ENCODE assay signal across 11 mouse cellular contexts in genomic region chr9:56860486-56861269, GRCm38 (mm10). TPM values are rescaled to one million over a fixed set of nuclear protein-coding genes. Genes with fewer than 3 reads are reported as not detected.
A peak's percentile ranks its signal among the peaks of the same experiment; 100 is the strongest.
DNase-seq lines count a peak whose midpoint lies in the region; ATAC-seq and TF ChIP-seq lines count a peak whose summit lies in the region.
"Had no signal": no experiment of that assay in that cellular context is flagged by ENCODE, and none has a peak within 500 bp of the region (broad histone marks: within the 10 kb centered on the region; RNA-seq: fewer than 3 reads in every experiment).

No protein-coding gene starts in this region.

- DNase-seq in gastrocnemius, adult 2 months: peak; percentile 46
- no peak for DNase-seq in gastrocnemius, adult 18-20 months (ENCODE audit: low spot score)
- no peak for DNase-seq in heart, postnatal 0 days (ENCODE audit: low spot score)
- no peak for DNase-seq in c-Kit-positive CD71-positive TER-119-positive erythroid progenitor cells, embryonic 14.5 days (ENCODE audit: low spot score)
- DNase-seq in forebrain, embryonic 11.5 days (ENCODE audit: low spot score): no peak
- DNase-seq in cerebellum, adult 2 months: no peak

- WGBS in heart, postnatal 0 days: 40% methylated on average over 15 of the region's 15 CpGs
- 55% methylated on average over 15 of the region's 15 CpGs for WGBS in kidney, embryonic 15.5 days
- 79% methylated on average over 15 of the region's 15 CpGs for WGBS in forebrain, embryonic 11.5 days
- 26% methylated on average over 15 of the region's 15 CpGs for WGBS in cerebellum, adult 2 months

- no peak for TF ChIP-seq EP300 in heart, postnatal 0 days (IDR thresholded peaks at IDR 0.05; ENCODE audit: low read depth)

- no peaks in the 10 kb centered on the region for H3K36me3 ChIP-seq in heart, postnatal 0 days (replicated peaks; ENCODE audit: control insufficient read depth, insufficient read depth, low read length)
- H3K36me3 ChIP-seq in kidney, embryonic 15.5 days: no peaks in the 10 kb centered on the region
- H3K36me3 ChIP-seq in myocyte (ENCODE audit: control insufficient read depth, insufficient read depth): no peaks in the 10 kb centered on the region
- no peaks in the 10 kb centered on the region for H3K36me3 ChIP-seq in forebrain, embryonic 11.5 days (ENCODE audit: control insufficient read depth, insufficient read depth, low read length)
- H3K36me3 ChIP-seq: liver, embryonic 15.5 days had no signal

- peaks cover 22% of the 10 kb centered on the region for H3K4me1 ChIP-seq in heart, postnatal 0 days (ENCODE audit: control insufficient read depth, insufficient read depth)
- H3K4me1 ChIP-seq in kidney, embryonic 15.5 days: peaks cover 42% of the 10 kb centered on the region
- H3K4me1 ChIP-seq in forebrain, embryonic 11.5 days (replicated peaks; ENCODE audit: control insufficient read depth, insufficient read depth, low read length): no peaks in the 10 kb centered on the region
- H3K4me1 ChIP-seq in cerebellum, adult 2 months (ENCODE audit: control insufficient read depth, insufficient read depth, low read length): no peaks in the 10 kb centered on the region
- H3K4me1 ChIP-seq: liver, embryonic 15.5 days had no signal

- H3K9me3 ChIP-seq in heart, postnatal 0 days (replicated peaks; ENCODE audit: control insufficient read depth, low read length): no peaks in the 10 kb centered on the region
- no peaks in the 10 kb centered on the region for H3K9me3 ChIP-seq in kidney, embryonic 15.5 days (replicated peaks)
- no peaks in the 10 kb centered on the region for H3K9me3 ChIP-seq in forebrain, embryonic 11.5 days (ENCODE audit: control insufficient read depth, low read length)
- H3K9me3 ChIP-seq: liver, embryonic 15.5 days had no signal

- H3K4me3 ChIP-seq in gastrocnemius, adult 2 months: peak overlapping the region; percentile 22
- H3K4me3 ChIP-seq in heart, postnatal 0 days (ENCODE audit: low read depth, low read length): no peak overlapping the region
- H3K4me3 ChIP-seq in kidney, embryonic 15.5 days (replicated peaks): no peak overlapping the region
- no peak overlapping the region for H3K4me3 ChIP-seq in myocyte
- H3K4me3 ChIP-seq in forebrain, embryonic 11.5 days (ENCODE audit: low read depth, low read length): no peak overlapping the region
- H3K4me3 ChIP-seq in cerebellum, adult 2 months (replicated peaks; ENCODE audit: insufficient read depth, low read depth, low read length): no peak overlapping the region
- H3K4me3 ChIP-seq: liver, embryonic 15.5 days had no signal

- H3ac ChIP-seq in myocyte (ENCODE audit: control insufficient read depth, insufficient read length): no peak overlapping the region

- no peak for TF ChIP-seq CTCF in gastrocnemius, adult 2 months (IDR thresholded peaks at IDR 0.05)
- TF ChIP-seq CTCF in heart, postnatal 0 days (IDR thresholded peaks at IDR 0.05; ENCODE audit: low read depth): no peak
- TF ChIP-seq CTCF in cerebellum, adult 2 months (IDR thresholded peaks at IDR 0.05; ENCODE audit: borderline replicate concordance, insufficient read depth, low read depth, low read length): no peak

- H3K4me2 ChIP-seq in heart, postnatal 0 days (ENCODE audit: low read depth, low read length): no peak overlapping the region
- H3K4me2 ChIP-seq in kidney, embryonic 15.5 days: 0 out of 2 replicates have a peak overlapping the region, but pooled peaks have one; percentile 4
- H3K4me2 ChIP-seq in myocyte (ENCODE audit: low read depth): peak overlapping the region; percentile 89
- no peak overlapping the region for H3K4me2 ChIP-seq in forebrain, embryonic 11.5 days (ENCODE audit: low read depth, low read length, severe bottlenecking)
- H3K4me2 ChIP-seq: liver, embryonic 15.5 days had no signal

- TF ChIP-seq POLR2A in myocyte (IDR thresholded peaks at IDR 0.05; ENCODE audit: insufficient read length, low read depth): peak; percentile 20
- TF ChIP-seq POLR2A in cerebellum, adult 2 months (IDR thresholded peaks at IDR 0.05; ENCODE audit: borderline replicate concordance, insufficient read depth, low read length): no peak

- intact Hi-C loops in gastrocnemius, adult 2 months (cut with DNase I): no loop called here

- no peak overlapping the region for H3K9ac ChIP-seq in heart, postnatal 0 days (replicated peaks; ENCODE audit: low read depth, low read length)
- H3K9ac ChIP-seq in kidney, embryonic 15.5 days: no peak overlapping the region
- H3K9ac ChIP-seq in forebrain, embryonic 11.5 days (ENCODE audit: low read length): no peak overlapping the region
- H3K9ac ChIP-seq: liver, embryonic 15.5 days had no signal

- peaks cover 7% of the 10 kb centered on the region for H3K79me2 ChIP-seq in myocyte (ENCODE audit: control insufficient read depth, insufficient read depth)

- ATAC-seq in heart, postnatal 0 days (ENCODE audit: insufficient read depth, low read depth): peak; percentile 11; the same call in 1 of the 2 replicates
- ATAC-seq in kidney, embryonic 15.5 days (replicated peaks; ENCODE audit: low FRiP score): no peak
- ATAC-seq in forebrain, embryonic 11.5 days (replicated peaks; ENCODE audit: low FRiP score): no peak

- H3K27ac ChIP-seq in gastrocnemius, adult 2 months: peak overlapping the region; percentile 64
- H3K27ac ChIP-seq in heart, postnatal 0 days (ENCODE audit: low read depth): peak overlapping the region; percentile 44
- peak overlapping the region; percentile 33 for H3K27ac ChIP-seq in kidney, embryonic 15.5 days
- H3K27ac ChIP-seq in forebrain, embryonic 11.5 days (ENCODE audit: low read depth, low read length): no peak overlapping the region
- no peak overlapping the region for H3K27ac ChIP-seq in cerebellum, adult 2 months (ENCODE audit: insufficient read depth, low read length)
- H3K27ac ChIP-seq: liver, embryonic 15.5 days had no signal

- H3K27me3 ChIP-seq in heart, postnatal 0 days (ENCODE audit: control insufficient read depth, insufficient read depth, low read length): no peaks in the 10 kb centered on the region
- peaks cover 3% of the 10 kb centered on the region; the same call in 1 of the 2 replicates for H3K27me3 ChIP-seq in kidney, embryonic 15.5 days
- no peaks in the 10 kb centered on the region for H3K27me3 ChIP-seq in myocyte (ENCODE audit: control insufficient read depth, insufficient read depth, insufficient read length)
- H3K27me3 ChIP-seq in forebrain, embryonic 11.5 days (ENCODE audit: control insufficient read depth, insufficient read depth, low read length): no peaks in the 10 kb centered on the region
- no peaks in the 10 kb centered on the region for H3K27me3 ChIP-seq in cerebellum, adult 2 months (ENCODE audit: control insufficient read depth, insufficient read depth, low read length)

TF ChIP-seq in myocyte, 11 proteins besides CTCF, POLR2A, EP300 and RAD21:
- TF ChIP-seq USF1 (IDR thresholded peaks at IDR 0.05; ENCODE audit: low read depth) (no peak), TCF3 (IDR thresholded peaks at IDR 0.05; ENCODE audit: insufficient read length, low read depth) (peak; percentile 54), SRF (IDR thresholded peaks at IDR 0.05; ENCODE audit: control insufficient read depth, insufficient read length, low read depth) (no peak), E2F4 (IDR thresholded peaks at IDR 0.05; ENCODE audit: insufficient read depth) (no peak), MAX (IDR thresholded peaks at IDR 0.05; ENCODE audit: low read depth) (no peak), REST (IDR thresholded peaks at IDR 0.05; ENCODE audit: insufficient read depth, insufficient read length) (no peak), POLR2AphosphoS2 (IDR thresholded peaks at IDR 0.05; ENCODE audit: insufficient read length, low read depth) (no peak), TCF12 (IDR thresholded peaks at IDR 0.05; ENCODE audit: insufficient read depth, poor library complexity, severe bottlenecking) (peak; percentile 68), MYOG (IDR thresholded peaks at IDR 0.05; ENCODE audit: control insufficient read depth in 1 of 3, insufficient read depth in 1 of 3, insufficient read length in 2 of 3, low read depth in 2 of 3) (peak; percentile 74 to 92 (median 82)), MYOD1 (IDR thresholded peaks at IDR 0.05; ENCODE audit: control insufficient read depth in 1 of 3, insufficient read length in 2 of 3, low read depth in 2 of 3) (peak; percentile 26 to 90 (median 74)), CEBPB (IDR thresholded peaks at IDR 0.05; ENCODE audit: insufficient read depth, poor library complexity, severe bottlenecking) (no peak)

RNA-seq across cellular contexts. Expression of gene Odf3l1, which starts 3.8 kb away (rescaled TPM):
- total RNA-seq in gastrocnemius, adult 2 months (2021): under 1 TPM in 1 of 2 experiments, not detected in 1; 0.22 TPM
- total RNA-seq in gastrocnemius, adult 18-20 months (2021): not detected
- not detected in 2 replicates for total RNA-seq in heart, postnatal 0 days (2014; rRNA removed; ENCODE audit: low replicate concordance)
- 0.12 and 0.36 TPM in 2 replicates for polyA plus RNA-seq in heart, postnatal 0 days (2015; fragmentation: Nextera tagmentation; extraction: Ambion mirVana)
- polyA plus RNA-seq in kidney, embryonic 15.5 days (2015; fragmentation: Nextera tagmentation; extraction: Ambion mirVana): 0.17 and 0.22 TPM in 2 replicates
- polyA plus RNA-seq in myocyte (2012; fragmentation: generic; extraction: Trizol): 0.85 TPM
- not detected in 2 replicates for polyA plus RNA-seq in forebrain, embryonic 11.5 days (2014; fragmentation: Nextera tagmentation; extraction: Ambion mirVana)
- polyA plus RNA-seq in cerebellum, adult 2 months (2012; rRNA removed): 0.21 and 0.33 TPM in 2 replicates
- total RNA-seq: layer of hippocampus, adult 8-10 months; midbrain, postnatal 0 days had no signal

RNA-seq across cellular contexts. Expression of gene Cspg4, which starts 4.2 kb away (rescaled TPM):
- total RNA-seq in gastrocnemius, adult 2 months (2021): 1 to 10 TPM; 5.7 to 6.0 TPM
- total RNA-seq in gastrocnemius, adult 18-20 months (2021): 1 to 10 TPM; 2.9 to 5.8 TPM
- 62.4 and 93.5 TPM in 2 replicates for total RNA-seq in heart, postnatal 0 days (2014; rRNA removed; ENCODE audit: low replicate concordance)
- 14.4 and 17.4 TPM in 2 replicates for polyA plus RNA-seq in heart, postnatal 0 days (2015; fragmentation: Nextera tagmentation; extraction: Ambion mirVana)
- 25.0 and 26.5 TPM in 2 replicates for polyA plus RNA-seq in kidney, embryonic 15.5 days (2015; fragmentation: Nextera tagmentation; extraction: Ambion mirVana)
- 58.3 TPM for polyA plus RNA-seq in myocyte (2012; fragmentation: generic; extraction: Trizol)
- 1.4 and 2.0 TPM in 2 replicates for polyA plus RNA-seq in forebrain, embryonic 11.5 days (2014; fragmentation: Nextera tagmentation; extraction: Ambion mirVana)
- polyA plus RNA-seq in cerebellum, adult 2 months (2012; rRNA removed): 7.4 and 8.9 TPM in 2 replicates

Comparison
In these comparisons a context has a peak if more than half of its experiments do, and no peak if none do; other contexts are left out.
1. H3K27ac ChIP-seq: peak in gastrocnemius, adult 2 months (single experiment), heart, postnatal 0 days (single experiment) and kidney, embryonic 15.5 days (single experiment); none in forebrain, embryonic 11.5 days (single experiment) and cerebellum, adult 2 months (single experiment).
2. H3K4me2 ChIP-seq: peak in kidney, embryonic 15.5 days (single experiment) and myocyte (single experiment); none in heart, postnatal 0 days (single experiment) and forebrain, embryonic 11.5 days (single experiment).